Mouse (Mus musculus) liver, embryonic 15.5 days (tissue): ENCODE measurements around the gene Syndig1l. TPM values are rescaled to one million over a fixed set of nuclear protein-coding genes. Genes with fewer than 3 reads are reported as not detected.

Experiments used
- ATAC-seq: fragments of 200-750 bp; cut with Nextera tagmentation; 2 replicates; pipeline ENCODE4 v1.8.0; 2017; ENCODE audit warnings: moderate number of reproducible peaks, mild to moderate bottlenecking, moderate library complexity; ENCODE audit not compliant: insufficient read depth
- H3K27ac ChIP-seq: fragments of 300-500 bp; sonication (generic); replicated peaks from 2 replicates; pipeline ENCODE4 v1.5.1; 2015; ENCODE audit warnings: mild to moderate bottlenecking, inconsistent platforms
- H3K27me3 ChIP-seq: fragments of 300-500 bp; sonication (generic); 2 replicates; pipeline ENCODE4 v1.6.1; 2015; ENCODE audit warnings: mild to moderate bottlenecking, inconsistent platforms
- H3K36me3 ChIP-seq: fragments of 300-500 bp; sonication (generic); replicated peaks from 2 replicates; pipeline ENCODE4 v1.6.1; 2015; ENCODE audit warnings: moderate library complexity, mild to moderate bottlenecking, inconsistent platforms
- H3K4me1 ChIP-seq: fragments of 300-500 bp; sonication (generic); replicated peaks from 2 replicates; pipeline ENCODE4 v1.6.1; 2015; ENCODE audit warnings: inconsistent platforms
- H3K4me2 ChIP-seq: fragments of 300-500 bp; sonication (generic); 2 replicates; pipeline ENCODE4 v1.6.1; 2015; ENCODE audit warnings: moderate library complexity, mild to moderate bottlenecking, inconsistent platforms
- H3K4me3 ChIP-seq: fragments of 300-500 bp; sonication (generic); replicated peaks from 2 replicates; pipeline ENCODE4 v1.5.1; 2015; ENCODE audit warnings: mild to moderate bottlenecking, inconsistent platforms
- H3K9ac ChIP-seq: fragments of 300-500 bp; sonication (generic); 2 replicates; pipeline ENCODE4 v1.6.1; 2015; ENCODE audit warnings: moderate library complexity, mild to moderate bottlenecking, inconsistent platforms
- H3K9me3 ChIP-seq: fragments of 300-500 bp; sonication (generic); replicated peaks from 2 replicates; pipeline ENCODE4 v1.6.1; 2016; ENCODE audit warnings: inconsistent platforms
- WGBS: fragments of 180-500 bp; shearing (Covaris S2); methylation state at CpG from one replicate; pipeline ENCODE4 v1.1.7; 2015; ENCODE audit warnings: mixed read lengths; ENCODE audit not compliant: insufficient replicate concordance; 5-methylcytosine and 5-hydroxymethylcytosine counted together
- polyA plus RNA-seq: library from polyadenylated mRNA; unstranded; fragments of >200 nt; fragmentation: Nextera tagmentation; extraction: Ambion mirVana; gene quantifications from 2 replicates; pipeline ENCODE4 v1.2.1, GENCODE M21; 2015

Syndig1l gene
- polyA plus RNA-seq, 1 experiment from 2014 or later = 0.06 TPM

DNA sequence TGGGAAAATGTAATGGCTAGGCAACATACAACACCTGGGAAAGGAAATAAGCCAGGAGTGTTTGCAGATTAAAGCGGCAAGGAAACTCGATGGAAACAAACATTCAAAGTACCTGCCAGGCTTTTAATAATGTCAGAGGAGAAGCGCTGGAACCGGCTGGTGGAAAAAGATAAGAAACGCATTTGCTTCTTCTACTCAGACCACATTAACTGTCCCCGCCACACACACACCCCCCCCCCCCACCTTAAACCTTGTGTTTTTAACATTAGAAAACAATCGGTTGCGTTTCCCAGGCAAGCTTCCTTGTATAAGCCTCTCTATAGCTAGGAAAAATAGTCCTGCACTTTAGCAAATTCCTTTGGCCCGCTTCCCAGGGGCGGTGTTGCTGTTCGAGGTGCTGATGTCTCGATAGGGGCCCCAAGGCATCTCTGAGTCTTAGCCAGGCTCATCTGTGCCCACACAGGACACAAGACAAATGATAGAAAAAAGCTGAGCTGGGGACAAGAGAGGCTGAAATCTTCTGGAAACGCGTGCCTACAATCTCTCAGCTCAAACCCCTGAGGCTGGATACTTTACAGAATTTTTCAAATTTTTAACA, 11.3 kb upstream of the Syndig1l start:
- Histone ChIP-seq H3K9me3 (no peaks in the 10 kb centered on the region), H3K4me1 (peaks cover 32% of the 10 kb centered on the region), H3K27ac (peak overlapping the region; percentile 64), H3K27me3 (no peaks in the 10 kb centered on the region), H3K9ac (no peak overlapping the region; the same call in 1 of the 2 replicates), H3K4me3 (peak overlapping the region; percentile 25), H3K36me3 (no peaks in the 10 kb centered on the region), H3K4me2 (peak overlapping the region; percentile 63)
- peak; percentile 87 for ATAC-seq
- WGBS = 6% methylated on average over 14 of the region's 14 CpGs

DNA sequence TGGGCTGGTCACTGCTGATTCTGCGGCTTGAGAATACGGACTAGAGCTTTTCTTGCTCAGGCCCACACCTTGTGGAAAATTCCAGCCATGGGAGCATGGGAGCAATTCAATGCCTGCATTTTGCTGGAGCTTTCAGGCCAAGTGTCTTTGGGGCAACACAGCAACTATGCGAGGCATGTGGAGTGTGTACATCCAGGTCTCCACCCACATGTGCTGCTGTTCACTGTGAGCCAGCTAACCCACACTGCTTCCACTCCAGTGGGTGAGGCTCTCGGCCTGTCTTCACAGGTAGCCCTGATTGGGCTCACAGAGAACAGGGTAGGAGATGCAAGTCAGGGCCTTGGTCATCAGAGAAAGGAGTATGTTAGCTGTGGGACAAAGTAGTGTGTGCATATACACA, 9.2 kb upstream of the Syndig1l start:
- Histone ChIP-seq H3K9me3 (no peaks in the 10 kb centered on the region), H3K4me3 (no peak overlapping the region), H3K9ac (no peak overlapping the region), H3K27ac (no peak overlapping the region), H3K4me2 (no peak overlapping the region), H3K4me1 (peaks cover 32% of the 10 kb centered on the region), H3K36me3 (no peaks in the 10 kb centered on the region), H3K27me3 (peaks cover 7% of the 10 kb centered on the region; the same call in 1 of the 2 replicates)
- ATAC-seq = no peak
- 77% methylated on average over 4 of the region's 4 CpGs for WGBS

DNA sequence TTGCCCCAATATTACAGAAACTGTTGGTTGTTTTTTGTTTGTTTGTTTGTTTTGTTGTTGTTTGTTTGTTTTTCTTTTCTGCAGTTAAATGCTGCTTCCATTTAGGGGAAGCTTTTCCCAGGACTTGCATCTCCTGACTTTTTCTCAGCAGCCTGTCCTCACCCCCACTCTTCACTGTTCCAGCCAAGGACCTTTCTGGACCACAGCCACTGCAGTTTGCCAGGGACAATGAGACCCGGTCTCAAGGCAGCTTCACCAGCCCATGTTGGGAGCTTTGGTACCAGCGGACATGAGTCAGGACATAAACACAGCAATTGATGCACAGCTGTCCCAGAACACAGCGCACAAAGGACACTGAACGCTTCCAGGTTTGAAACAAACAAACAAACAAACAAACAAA, 8.3 kb upstream of the Syndig1l start:
- WGBS = 56% methylated on average over 4 of the region's 4 CpGs
- no peak overlapping the region for H3K4me3 ChIP-seq
- peaks cover 16% of the 10 kb centered on the region for H3K27me3 ChIP-seq
- no peaks in the 10 kb centered on the region for H3K36me3 ChIP-seq
- H3K9ac ChIP-seq = no peak overlapping the region
- H3K27ac ChIP-seq = no peak overlapping the region
- ATAC-seq = no peak
- H3K9me3 ChIP-seq = no peaks in the 10 kb centered on the region
- H3K4me2 ChIP-seq = no peak overlapping the region
- H3K4me1 ChIP-seq = peaks cover 32% of the 10 kb centered on the region

DNA sequence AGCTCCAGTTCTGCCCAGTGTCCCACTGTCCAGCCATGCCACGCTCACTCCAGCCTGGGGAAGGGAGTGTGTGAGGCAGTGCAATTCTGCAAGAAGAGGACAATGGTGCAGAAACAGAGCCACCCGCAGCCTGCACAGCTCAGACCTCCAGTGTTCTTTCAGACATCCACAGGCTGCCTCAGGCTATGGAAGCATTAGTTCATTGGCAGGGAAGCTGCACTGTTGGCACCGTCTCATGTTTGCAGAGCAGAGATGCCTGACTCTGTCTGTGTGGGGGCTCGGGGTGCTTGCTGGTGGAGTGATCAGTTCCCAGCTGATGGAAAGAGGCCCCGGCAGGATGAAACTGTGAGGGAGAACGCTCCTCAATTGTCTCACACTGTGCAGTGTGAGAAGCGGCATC, 4.0 kb upstream of the Syndig1l start:
- WGBS = 59% methylated on average over 7 of the region's 7 CpGs
- Histone ChIP-seq H3K4me1 (peaks cover 16% of the 10 kb centered on the region), H3K9me3 (no peaks in the 10 kb centered on the region), H3K36me3 (no peaks in the 10 kb centered on the region), H3K9ac (no peak overlapping the region), H3K27me3 (peaks cover 59% of the 10 kb centered on the region), H3K4me3 (no peak overlapping the region), H3K27ac (no peak overlapping the region), H3K4me2 (no peak overlapping the region)
- no peak for ATAC-seq

DNA sequence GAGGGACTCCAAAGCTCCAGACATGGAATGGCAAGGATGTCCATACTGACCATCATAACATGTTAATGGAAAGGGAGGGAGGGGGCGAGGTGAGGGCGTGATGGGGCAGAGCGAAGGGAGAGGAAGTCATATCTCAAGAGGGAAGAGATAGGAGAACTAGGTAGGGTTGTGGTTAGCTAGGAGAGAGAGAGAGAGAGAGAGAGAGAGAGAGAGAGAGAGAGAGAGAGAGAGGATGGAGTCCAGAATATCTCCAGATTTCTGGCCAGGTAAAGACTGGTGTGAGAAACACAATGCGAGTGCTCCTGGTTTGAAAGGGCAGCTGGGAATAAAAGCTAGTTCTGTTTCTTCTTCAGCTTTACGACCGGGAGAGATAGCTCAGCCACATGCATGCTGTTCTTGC, 6.5 kb downstream of the Syndig1l start:
- H3K4me2 ChIP-seq = no peak overlapping the region
- H3K27ac ChIP-seq = no peak overlapping the region
- peaks cover 30% of the 10 kb centered on the region for H3K27me3 ChIP-seq
- no peaks in the 10 kb centered on the region for H3K9me3 ChIP-seq
- H3K36me3 ChIP-seq = no peaks in the 10 kb centered on the region
- no peaks in the 10 kb centered on the region; the same call in 1 of the 2 replicates for H3K4me1 ChIP-seq
- H3K4me3 ChIP-seq = no peak overlapping the region
- H3K9ac ChIP-seq = no peak overlapping the region
- ATAC-seq = no peak
- WGBS = 40% methylated on average over 6 of the region's 6 CpGs

DNA sequence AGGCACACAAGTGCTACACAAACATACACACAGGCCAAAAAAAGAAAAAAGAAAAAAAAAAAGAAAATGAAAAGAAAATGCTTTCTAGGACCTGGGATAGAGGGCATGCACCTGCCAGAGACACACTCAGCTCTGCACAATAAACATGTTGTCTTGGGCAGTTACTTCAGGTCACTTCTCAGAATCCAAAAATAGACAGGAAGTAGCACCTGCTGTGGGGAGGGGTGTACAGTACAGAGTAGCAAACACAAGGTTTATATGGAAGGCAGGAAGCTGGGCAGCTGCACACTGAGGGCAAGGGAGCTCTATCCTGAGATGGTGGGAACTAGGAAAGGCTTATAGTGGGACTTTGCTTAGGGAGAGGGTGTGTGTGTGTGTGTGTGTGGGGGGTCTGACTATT, 7.3 kb downstream of the Syndig1l start:
- Histone ChIP-seq H3K4me1 (no peaks in the 10 kb centered on the region; the same call in 1 of the 2 replicates), H3K27ac (no peak overlapping the region), H3K9ac (no peak overlapping the region), H3K9me3 (no peaks in the 10 kb centered on the region), H3K36me3 (no peaks in the 10 kb centered on the region), H3K27me3 (peaks cover 22% of the 10 kb centered on the region), H3K4me2 (no peak overlapping the region), H3K4me3 (no peak overlapping the region)
- ATAC-seq = no peak

DNA sequence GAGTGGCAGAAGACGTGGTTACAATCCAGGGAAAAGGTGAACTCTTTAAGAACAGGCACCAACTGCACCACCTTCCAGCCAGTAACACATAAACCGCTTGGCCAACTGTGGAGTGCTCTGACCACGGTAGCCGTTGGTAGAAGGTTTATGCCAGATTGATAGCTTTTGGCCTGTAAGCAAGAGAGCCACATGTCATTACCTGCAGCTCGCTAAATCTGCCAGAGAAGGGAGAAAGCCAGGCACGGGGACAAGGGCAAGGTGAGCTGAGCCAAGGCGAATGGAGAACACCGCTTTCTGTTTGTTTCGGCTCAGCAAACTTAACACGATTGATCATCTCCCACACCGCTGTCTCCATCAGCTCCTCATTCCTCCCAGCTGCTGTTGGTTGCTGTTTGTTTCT, 9.6 kb downstream of the Syndig1l start:
- Histone ChIP-seq H3K27ac (no peak overlapping the region), H3K9me3 (no peaks in the 10 kb centered on the region), H3K4me1 (no peaks in the 10 kb centered on the region; the same call in 1 of the 2 replicates), H3K9ac (no peak overlapping the region), H3K4me3 (no peak overlapping the region), H3K27me3 (peaks cover under 1% of the 10 kb centered on the region), H3K4me2 (no peak overlapping the region), H3K36me3 (no peaks in the 10 kb centered on the region)
- no peak for ATAC-seq
- 71% methylated on average over 11 of the region's 11 CpGs for WGBS

DNA sequence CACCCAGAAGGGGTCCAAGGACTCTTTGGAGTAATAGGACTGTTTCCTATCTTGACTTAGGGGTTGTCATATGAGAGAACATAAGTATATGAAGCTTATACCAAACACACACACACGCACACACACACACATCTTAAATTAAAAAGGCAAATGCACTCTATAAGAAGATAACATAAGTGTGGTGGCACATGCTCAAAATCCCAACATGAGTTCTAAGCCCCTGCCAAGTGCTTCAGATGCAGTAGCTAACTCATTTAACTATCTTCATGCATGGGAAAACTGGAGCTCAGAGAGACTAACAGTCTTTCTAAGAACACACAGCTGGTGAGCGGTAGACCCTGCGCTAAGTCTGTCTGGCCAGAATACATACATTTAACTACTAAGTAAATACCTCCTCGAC, 11.1 kb downstream of the Syndig1l start:
- H3K27ac ChIP-seq = no peak overlapping the region
- H3K27me3 ChIP-seq = peaks cover under 1% of the 10 kb centered on the region; the same call in 1 of the 2 replicates
- no peak overlapping the region for H3K9ac ChIP-seq
- no peak overlapping the region for H3K4me2 ChIP-seq
- H3K36me3 ChIP-seq = no peaks in the 10 kb centered on the region
- 78% methylated on average over 4 of the region's 4 CpGs for WGBS
- no peaks in the 10 kb centered on the region for H3K9me3 ChIP-seq
- ATAC-seq = no peak
- H3K4me1 ChIP-seq = no peaks in the 10 kb centered on the region; the same call in 1 of the 2 replicates
- H3K4me3 ChIP-seq = no peak overlapping the region

DNA sequence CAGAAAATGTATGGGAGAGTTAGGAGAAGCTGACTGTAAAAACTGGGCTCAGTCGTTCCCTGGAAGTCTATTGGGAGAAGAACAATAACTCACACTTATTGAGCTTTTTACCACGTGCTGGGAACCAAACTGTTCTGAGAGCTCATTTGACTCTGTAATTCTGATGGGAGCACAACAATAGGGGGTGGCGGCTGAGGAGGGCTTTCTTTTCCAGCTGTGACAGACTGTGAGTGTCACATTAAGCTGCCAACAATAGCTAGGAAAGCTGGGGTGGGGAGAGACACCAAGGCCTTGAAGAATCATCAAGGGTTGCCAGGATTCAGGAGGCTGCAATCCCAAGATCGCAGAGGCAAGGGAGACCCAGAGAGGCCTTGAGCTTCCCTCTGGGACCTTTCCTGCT, 12.5 kb downstream of the Syndig1l start:
- Histone ChIP-seq H3K27me3 (peaks cover 11% of the 10 kb centered on the region; the same call in 1 of the 2 replicates), H3K4me2 (no peak overlapping the region), H3K9me3 (no peaks in the 10 kb centered on the region), H3K36me3 (no peaks in the 10 kb centered on the region), H3K4me1 (no peaks in the 10 kb centered on the region), H3K9ac (no peak overlapping the region), H3K4me3 (no peak overlapping the region), H3K27ac (no peak overlapping the region)
- ATAC-seq = no peak
- 41% methylated on average over 4 of the region's 4 CpGs for WGBS

DNA sequence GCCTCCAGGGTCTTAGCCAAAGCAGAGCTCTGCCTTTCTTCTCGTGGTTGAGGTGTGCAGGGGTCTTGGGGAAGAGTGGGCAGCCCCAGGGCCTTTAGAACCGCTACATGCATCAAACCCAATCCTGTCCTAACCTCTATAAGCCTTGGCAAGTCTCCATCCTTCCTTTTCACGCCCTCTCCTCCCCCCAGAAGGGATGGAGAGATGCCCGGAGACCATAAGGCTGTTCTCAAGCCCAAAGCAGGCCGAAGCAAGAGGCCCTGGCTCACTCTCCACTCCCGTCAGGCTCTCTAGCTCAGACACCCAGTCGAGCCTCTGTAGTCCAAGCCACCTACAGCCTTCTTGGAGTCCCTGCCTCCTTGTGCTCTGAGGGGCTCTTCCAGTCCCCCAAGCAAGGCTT, 14.1 kb downstream of the Syndig1l start:
- H3K27me3 ChIP-seq = peaks cover 21% of the 10 kb centered on the region
- no peak overlapping the region for H3K9ac ChIP-seq
- no peak overlapping the region for H3K4me2 ChIP-seq
- ATAC-seq = no peak
- whole genome bisulfite sequencing = 49% methylated on average over 7 of the region's 7 CpGs
- H3K4me3 ChIP-seq = no peak overlapping the region
- H3K4me1 ChIP-seq = no peaks in the 10 kb centered on the region
- H3K27ac ChIP-seq = no peak overlapping the region
- H3K36me3 ChIP-seq = no peaks in the 10 kb centered on the region
- H3K9me3 ChIP-seq = no peaks in the 10 kb centered on the region

DNA sequence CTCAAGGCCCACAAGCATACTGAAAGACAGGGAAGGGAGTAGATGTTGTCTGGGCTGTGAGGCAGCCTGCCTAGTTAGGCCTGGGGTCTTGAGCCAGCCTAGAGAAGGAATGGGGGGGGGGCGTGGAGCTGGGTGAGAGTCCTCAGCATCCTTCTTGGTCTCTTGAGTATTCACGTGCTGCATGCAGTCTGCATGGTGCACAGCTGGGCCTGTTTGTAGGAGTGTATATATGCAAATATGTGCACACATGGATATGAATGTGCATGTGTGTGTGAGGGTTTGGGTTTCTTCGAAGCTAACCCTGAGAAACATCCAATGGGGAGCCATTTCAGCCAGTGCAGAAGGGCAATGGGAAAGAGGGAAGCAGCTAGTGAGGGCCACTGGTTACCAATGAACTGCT, 22.6 kb downstream of the Syndig1l start:
- no peak overlapping the region for H3K27ac ChIP-seq
- H3K27me3 ChIP-seq = peaks cover 19% of the 10 kb centered on the region
- no peak overlapping the region for H3K4me2 ChIP-seq
- no peak overlapping the region for H3K4me3 ChIP-seq
- no peak for ATAC-seq
- H3K9me3 ChIP-seq = no peaks in the 10 kb centered on the region
- H3K4me1 ChIP-seq = no peaks in the 10 kb centered on the region
- no peaks in the 10 kb centered on the region for H3K36me3 ChIP-seq
- no peak overlapping the region for H3K9ac ChIP-seq
- 36% methylated on average over 3 of the region's 3 CpGs for WGBS
